Mouse (Mus musculus) megakaryocyte, adult 5-6 weeks (primary cell): ENCODE data around the gene 9930022D16Rik. TPM values are rescaled to one million over a fixed set of nuclear protein-coding genes. Genes with fewer than 3 reads are reported as not detected.
A peak's percentile ranks its signal among the peaks of the same experiment; 100 is the strongest.

Experiments used
- ATAC-seq: 2 replicates; pipeline ENCODE4 v1.8.0; 2016; ENCODE audit warnings: mild to moderate bottlenecking, inconsistent platforms; ENCODE audit not compliant: poor library complexity, severe bottlenecking
- total RNA-seq, 2 experiments: library from RNA; stranded (forward) in 1 of 2; stranded (reverse) in 1 of 2; fragments of 153-499, 151-499 nt in 1 of 2; fragments of 221-1000, 200-1000 nt in 1 of 2; gene quantifications; 2 replicates each; pipeline versions ENCODE4 v1.2.3 to v1.2.4; 2015 to 2017

Gene 9930022D16Rik
- total RNA-seq, 2 experiments from 2014 or later, result not detected

DNA sequence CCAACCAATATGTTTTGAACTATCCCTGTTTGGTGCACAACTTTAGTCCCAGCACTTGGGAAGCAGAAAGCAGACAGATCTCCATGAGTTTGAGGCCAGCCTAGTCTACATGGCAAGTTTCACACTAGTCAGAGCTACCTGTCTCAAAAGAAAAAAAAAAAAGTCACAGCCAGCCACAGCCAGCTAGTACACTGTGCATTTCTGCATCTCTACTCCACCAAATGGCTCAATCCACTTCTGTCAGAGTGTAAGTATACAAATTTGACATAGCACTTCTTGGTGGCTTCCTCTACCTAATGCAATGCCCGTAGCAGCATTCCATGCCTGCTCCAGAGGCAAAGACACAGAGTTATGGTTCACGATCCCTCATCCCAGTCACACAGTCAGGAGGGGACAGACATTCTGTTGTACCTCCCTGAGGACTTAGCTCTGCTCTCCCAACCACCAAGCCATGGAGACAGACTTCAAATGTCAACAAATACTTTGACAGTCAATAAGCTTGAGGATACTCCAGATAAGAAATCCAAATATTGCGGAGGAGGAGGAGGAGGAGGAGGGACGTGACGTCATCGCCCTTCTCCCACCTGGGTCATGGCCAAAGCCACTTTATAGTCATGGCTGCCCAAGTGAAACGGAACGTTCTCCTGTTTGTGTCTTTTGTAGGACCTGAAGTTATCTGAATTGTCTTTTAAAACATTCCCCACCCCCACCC, 3.1 kb downstream of the 9930022D16Rik start:
- no peak for ATAC-seq

DNA sequence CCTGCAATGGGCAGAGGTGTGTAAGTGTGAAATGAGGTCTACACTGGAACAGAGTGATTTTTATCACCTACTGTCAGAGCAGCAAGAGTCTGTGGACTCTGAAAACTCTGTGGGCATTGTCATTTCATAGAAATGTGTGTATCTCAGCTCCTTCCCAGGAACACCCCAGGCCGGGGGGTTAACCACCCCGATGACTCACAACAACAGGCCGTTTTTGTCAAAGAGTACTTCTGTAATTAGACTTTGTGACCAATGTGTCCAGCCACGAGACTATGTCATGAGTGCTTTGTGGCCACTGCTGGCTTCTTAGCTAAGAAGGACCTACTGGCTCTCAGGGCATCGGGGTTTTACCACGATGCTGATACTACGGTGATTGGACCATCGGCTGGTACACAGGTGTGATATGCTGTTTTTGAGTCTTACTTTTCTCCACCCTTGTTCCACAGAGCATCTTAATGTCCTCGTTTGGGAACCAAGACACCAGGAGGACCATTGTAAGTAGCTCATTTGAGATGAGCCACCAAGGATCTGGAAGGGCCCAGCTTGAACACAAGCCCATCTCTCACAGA, 3.8 kb downstream of the 9930022D16Rik start:
- ATAC-seq, result 0 out of 2 replicates have a peak, but pooled peaks have one; percentile 7

DNA sequence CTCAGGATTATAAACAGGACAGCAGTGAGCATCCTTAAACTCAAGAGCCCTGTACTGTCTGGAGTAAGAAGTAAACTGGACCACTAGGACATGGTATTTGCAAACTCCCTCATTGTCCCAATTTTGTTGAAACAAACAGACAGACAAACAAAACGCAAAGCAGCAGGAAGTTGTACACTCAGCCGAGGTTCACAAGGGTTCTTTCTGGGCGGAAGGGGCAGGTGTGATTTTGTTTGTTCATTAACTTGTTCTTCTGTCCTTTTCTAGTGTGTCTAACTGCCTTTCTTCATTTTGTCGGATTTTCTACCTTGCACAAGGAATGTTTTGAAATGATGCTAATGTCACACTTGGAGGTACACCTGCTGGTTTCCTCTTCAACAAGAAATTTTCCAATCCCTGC, 5.7 kb downstream of the 9930022D16Rik start:
- no peak for ATAC-seq

DNA sequence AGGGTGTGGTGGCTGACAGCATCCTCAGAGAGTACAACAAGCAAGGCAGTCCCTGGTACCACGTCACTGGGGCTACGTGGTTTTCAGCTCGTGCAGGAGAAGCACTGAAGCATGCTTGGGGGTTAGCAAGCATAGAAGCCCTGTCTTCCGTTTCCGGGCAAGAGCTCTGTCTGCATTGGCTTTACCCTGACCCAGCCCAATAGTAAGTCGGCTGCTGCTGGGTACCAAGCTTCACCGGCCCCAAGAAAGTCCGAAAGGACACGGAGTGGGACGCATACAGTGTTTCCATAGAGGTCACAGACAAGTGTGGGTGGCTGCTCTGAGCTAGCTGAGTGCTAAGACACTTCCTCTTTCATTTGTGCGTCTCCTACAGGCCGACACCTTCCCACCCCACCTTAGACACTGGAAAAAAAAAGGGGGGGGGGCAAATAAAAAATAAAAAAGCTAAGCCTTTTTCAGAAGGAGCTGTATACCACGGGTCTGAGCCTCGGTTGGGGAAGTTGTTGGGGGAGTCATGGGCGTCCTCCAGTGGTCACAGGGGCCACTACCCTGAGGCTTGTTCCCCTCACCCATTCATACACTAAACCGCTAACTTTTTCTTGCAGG, 6.3 kb downstream of the 9930022D16Rik start:
- peak; percentile 83 for ATAC-seq

DNA sequence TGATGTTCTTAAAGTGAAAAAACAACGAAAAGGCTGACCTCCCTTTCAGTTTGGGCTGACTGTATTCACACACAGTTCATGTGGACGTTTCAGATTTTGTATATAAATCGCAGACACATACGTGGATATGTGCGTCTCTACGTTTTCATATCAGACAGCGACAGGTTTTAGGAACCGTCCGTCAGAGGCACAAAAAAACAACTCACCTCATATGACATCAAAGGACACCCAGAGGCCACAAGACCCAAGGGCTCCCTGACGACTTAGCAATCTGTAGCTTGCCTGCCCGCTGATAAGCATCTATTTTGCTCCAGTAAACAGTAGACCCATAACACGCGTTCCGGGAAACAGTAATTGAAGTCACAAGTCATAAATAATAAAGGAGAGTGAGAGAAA, 6.8 kb downstream of the 9930022D16Rik start:
- ATAC-seq, result peak; percentile 4; the same call in 1 of the 2 replicates

DNA sequence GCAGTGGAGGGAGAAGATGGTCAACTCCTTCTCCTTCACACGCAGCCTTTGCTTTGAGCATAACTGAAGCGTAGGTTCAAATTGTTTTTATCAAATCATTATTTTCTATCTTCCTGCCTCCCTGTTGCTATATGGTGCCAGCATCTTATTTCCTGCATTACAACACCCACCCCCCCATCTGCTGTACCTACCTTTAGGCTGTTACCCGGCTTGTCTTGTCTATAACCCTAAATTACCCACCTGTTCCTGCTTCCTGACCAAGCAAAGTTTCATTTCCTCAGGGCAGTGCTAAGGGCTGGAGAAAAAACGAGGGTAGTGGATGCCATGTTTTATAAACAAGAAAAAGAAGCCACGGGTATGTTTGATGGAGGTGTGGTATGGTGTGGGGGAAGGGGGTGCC, 7.5 kb downstream of the 9930022D16Rik start:
- no peak for ATAC-seq

DNA sequence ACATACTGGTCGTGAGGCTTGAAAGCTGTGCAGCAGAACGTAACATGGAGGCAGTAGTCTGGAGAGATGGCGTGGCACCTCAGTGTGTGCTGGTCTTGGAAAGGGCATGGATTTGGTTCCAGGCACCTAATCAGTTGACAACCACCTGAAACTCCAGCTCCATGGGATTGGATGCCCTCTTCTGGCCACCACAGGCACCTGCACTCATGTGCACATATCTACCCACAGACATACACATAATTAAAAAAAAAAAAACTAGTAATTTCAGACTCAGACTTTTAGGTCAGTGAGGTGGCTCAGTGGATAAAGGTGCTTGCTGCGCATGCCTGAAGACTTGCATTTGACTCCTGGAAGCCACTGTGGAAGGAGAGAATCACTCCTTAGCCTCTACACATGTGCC, 8.5 kb downstream of the 9930022D16Rik start:
- no peak for ATAC-seq

DNA sequence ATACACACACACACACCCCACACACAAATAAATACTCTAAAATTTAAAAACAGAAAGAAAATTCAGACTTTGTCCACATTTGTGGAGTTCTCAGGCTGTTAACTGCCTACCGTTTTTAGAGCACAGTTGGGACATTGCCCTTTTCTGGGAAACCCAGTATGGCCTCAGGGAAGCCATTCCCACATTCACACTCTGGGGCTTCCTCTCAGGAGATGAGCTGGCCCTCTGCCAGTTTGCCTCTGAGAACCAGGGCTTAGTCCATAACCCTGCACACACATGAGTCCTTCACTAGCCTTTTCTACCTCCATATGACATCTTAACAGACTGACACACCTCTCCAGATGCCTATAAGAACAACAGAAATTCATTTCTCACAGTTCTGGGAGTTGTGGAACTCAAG, 9.6 kb downstream of the 9930022D16Rik start:
- ATAC-seq, result no peak

DNA sequence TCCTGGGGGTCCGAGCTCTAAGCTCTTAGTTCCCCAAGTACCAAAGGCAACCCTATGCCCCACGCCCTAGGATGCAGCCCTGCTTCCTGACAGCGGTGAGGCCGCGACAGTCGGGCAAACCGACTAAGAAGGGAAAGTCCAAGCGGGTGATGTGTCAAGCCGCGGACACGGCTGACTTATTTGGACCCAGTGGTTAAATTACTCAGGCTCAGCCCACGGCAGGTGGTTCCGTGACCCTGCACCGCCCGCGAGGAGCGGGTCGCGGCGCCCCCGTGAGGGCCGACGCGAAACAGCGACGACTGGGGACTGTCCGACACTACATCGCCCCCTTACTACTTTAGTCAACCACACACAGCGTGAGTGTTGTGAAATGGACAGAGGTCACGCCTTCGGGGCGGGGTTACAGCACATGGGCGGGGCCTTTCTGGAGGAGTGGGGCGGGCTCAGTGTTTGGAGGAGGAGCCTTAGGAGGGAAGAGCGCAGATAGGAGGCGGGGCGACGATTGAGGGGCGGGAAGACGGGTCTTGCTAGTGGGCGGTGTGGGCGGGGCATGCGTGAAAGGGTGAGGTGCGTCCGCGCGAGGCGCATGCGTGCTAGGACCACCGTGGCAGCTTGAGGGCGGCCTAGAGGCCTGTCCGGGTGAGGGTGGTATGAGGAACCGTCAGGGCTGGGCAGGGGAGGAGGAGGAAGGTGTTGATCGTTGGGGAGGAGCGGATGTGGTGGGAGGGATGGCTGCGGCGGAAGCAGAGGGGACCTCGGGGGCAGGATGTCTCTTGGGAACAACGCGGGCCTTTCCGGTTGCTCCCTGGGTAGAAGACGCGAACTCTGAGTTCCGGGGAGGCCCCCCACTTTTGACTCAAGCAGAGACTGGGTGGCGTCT, 11.9 kb downstream of the 9930022D16Rik start, which contains the start of gene Amz2:
Amz2 (plus strand) TSS at position 555 of the 880 bp plus-strand sequence.
- peak; percentile 85 for ATAC-seq

DNA sequence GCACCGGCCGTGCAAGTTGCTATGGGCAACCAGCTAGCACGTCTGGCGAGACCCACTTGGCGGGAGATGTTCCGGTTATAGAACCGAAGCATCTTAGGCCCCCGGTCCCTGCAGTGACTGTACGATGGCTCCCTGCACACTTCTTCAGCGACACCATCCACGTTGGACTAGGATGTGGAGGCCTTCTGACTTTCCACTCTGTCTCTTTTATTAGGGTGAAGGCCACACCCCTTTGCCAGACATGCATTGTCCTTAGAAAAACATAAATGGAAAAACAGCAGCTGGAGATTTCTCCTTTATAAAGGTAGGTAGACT, 12.5 kb downstream of the 9930022D16Rik start:
- no peak for ATAC-seq

DNA sequence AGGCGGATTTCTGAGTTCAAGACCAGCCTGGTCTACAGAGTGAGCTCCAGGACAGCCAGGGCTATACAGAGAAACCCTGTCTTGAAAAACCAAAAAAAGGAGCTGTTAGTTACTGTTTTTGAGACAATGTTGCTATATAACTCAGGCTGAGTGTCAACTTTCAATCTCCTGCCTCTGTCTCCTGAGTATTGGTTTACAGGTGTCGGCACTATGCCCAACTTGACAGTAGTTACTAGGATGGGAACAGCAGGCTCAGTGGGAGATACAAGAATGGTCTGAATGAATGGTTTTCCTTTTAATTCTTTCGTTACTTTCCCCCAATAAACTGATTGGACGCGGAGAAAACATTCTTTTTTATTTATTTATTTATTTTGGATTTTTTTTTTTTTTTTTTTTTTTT, 13.6 kb downstream of the 9930022D16Rik start:
- ATAC-seq, result no peak

DNA sequence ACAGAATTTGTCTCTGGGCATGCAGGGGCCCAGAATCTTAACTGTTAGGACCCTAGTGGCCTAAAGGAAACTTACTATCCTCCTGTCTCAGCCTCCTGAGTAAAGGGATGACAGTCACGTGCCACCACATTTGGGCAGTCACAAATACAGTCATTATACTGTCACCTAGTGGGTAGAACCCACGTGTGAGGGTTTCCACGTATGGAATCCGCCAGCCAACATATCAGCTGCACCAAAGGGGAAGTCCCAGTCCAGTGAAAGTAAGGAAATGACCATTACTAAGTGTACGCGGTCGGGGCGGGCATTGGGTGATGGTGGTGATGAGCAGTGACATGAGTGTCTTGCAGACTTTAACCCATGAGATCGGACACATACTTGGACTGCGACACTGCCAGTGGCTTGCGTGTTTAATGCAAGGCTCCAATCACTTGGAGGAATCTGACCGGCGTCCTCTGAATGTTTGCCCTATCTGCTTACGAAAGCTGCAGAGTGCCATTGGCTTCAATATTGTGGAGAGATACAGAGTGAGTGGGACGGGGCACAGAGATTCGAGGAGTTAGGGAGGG, 20.6 kb downstream of the 9930022D16Rik start:
- ATAC-seq, result peak; percentile 65

DNA sequence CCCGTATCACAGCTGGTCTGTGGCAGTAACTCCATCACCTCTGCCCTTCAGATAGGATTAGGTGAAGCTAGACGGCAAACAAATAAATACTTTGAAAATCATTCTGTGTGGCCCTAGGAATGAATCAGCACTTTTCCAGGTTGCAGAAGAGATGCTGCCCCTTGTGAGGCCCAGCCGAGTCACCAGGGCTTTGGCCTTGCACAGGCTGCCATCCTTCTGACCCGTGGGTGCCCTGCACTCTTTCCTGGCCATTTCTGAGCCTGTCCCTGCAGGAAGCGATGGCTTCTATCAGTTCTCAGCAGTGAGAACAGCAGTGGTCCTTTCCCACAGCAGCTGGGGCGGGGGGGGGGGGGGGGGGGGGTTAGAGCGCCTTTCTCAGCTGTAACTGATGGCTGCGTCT, 23.2 kb downstream of the 9930022D16Rik start:
- no peak for ATAC-seq

DNA sequence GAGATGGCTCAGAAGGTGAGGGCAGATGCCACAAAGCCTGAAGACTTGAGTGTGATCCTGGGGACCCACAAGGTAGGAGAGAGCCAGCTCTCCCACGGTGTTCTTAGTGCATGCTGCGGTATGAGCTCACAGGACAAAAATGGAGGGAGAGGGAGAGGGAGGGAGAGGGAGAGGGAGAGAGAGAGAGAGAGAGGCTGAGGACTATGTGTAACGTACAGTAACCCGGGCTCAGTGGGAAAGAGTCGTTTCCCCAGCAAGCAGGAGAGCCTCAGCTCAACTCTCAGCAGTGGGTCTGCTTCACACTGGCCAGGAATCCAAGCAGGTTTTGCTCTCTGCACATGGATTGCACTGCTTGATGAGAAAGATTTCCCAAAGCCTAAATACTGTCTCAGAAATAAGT, 25.5 kb downstream of the 9930022D16Rik start:
- ATAC-seq, result no peak

DNA sequence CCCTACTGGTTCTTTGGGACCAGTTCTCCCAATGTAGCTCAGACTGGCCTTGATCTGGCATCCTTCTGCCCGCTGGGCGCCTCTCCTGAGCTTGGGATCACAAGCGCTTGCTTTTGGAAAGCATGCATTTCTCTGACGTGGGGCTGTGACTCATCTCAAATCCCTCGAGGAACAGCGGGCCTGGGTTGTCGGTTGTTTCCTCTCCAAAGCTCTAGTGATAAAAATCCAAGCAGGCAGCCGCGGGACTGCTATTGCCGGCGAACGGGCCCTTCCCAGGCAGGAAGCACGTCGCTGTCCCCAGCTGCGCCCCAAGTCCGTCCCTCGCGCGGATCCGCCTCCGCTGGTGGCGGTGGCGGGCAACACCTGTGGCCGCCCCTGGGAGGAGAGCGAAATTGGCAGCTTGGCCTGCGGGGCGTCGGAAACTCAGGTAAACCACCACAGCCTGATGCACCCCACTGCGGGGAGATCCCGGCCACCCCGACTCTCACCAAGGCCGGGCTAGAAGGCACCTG, 26.2 kb downstream of the 9930022D16Rik start:
- peak; percentile 95 for ATAC-seq

DNA sequence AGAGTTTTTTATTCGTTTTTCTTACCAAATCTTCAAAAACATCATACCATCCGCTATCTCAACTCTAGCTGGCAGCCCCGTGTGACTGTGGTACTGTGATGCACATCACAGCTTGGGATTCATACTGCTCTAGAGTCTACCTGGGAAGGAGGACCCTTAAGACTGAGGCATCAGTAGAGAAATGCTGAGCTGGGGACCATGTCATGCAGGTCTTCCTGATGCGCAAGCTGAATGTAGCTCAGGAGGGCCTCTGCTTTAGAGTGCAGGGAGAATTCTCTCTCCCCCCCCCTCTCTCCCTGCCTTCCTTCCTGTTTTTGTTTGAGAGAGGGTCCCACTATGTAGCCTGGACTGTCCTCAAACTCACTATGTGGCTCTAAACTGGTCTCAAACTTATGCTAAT, 26.9 kb downstream of the 9930022D16Rik start:
- ATAC-seq, result no peak

DNA sequence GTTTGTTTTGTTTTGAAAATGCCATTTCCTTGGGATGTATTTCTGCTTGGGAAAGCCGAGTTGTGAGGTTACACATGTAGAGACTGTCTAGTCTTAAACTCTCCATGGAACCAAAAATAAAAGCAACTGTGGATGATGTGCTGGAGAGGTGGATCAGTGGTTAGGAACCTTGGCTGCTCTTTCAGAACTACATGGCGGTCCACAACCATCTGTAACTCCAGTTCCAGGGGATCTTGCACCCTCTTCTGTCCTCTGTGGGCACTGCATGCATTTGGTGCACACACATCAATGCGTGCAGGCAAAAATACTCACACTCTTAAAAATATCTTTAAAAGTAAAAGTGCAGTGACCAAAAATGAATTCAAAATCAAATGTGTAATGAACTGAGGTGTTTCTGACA, 27.4 kb downstream of the 9930022D16Rik start:
- peak; percentile 53 for ATAC-seq

DNA sequence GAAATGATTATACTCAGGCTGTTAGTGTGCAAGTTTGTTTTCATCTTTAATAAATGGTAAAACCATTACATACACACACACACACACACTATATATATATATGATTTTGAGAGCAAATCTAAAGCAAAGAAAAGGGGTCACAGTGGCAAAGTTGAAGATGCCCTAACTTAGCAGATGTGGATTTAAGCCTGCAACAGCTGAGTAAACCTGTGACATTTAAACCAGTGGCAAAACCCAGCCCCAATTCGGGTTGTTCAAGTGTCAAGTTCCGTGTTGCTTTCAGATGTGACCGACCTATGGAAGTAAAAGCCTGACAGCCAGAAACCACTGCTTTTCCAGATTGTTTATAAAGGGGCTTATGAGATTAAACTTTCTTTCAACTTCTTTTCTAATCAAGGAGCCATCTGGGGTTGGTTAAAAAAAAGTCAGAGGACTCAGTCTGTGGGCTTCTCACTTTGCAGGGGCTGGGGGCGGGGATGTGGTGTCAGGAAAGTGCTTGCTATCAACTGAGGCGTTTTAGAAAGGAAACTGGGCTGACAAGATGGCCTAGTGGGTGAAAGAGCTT, 28.5 kb downstream of the 9930022D16Rik start:
- ATAC-seq, result no peak

DNA sequence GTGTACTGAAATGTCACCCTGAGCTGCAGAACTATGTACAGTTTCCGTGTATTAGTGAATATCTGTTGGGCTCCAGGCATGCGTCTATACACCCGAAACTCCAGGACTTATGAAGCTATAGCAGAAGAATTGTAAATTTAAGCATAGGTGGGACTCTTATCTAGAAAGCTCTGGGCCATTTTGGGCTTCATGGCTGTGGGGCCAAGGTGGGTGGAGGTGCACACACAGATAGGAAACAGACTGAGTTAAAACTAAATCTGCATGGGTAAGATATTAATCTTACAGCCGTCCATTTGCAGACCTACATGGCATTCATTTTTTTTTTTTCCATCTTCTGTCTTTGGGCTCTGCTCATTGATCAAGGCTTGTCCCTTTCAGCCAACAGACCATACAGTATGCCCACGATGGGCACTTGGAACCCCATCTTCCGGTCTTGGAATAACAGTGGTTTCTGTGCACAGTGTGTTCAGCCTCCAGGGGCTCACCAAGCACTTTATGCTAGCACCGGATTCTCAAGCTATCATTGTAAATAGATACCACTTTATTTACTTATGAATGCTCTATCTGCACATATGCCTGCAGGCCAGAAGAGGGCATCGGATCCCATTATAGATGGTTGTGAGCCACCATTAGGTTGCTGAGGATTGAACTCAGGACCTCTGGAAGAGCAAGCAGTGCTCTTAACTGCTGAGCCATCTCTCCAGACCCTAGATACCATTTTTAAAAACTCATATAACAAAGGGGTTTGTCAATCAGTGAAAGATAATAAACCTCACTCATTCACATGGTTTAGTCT, 29.9 kb downstream of the 9930022D16Rik start:
- ATAC-seq, result no peak

DNA sequence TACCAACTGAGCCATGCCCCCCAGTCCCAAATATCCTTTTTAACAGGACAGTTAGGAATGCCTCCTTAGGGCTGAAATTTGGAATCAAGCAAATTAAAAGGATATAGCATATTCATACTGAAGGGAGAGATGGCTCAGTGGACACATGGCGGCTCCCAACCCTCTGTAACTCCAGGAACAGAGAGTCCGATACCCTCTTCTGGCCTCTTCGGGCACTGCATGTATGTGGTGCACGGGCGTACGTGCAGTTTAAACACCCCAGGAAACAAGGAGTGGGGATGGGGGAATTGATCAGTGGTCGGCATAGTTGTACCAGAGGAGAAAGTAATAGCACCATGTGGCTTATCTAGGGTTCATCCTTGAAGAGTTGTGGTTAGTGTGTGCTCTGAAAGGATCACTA, 30.9 kb downstream of the 9930022D16Rik start:
- peak; percentile 39; the same call in 1 of the 2 replicates for ATAC-seq
